Mouse (Mus musculus) spleen, adult 2 months (tissue): Measurements from ENCODE around the gene Gp9. TPM values are rescaled to one million over a fixed set of nuclear protein-coding genes. Genes with fewer than 3 reads are reported as not detected.
A peak's percentile ranks its signal among the peaks of the same experiment; 100 is the strongest.

Experiments used
- DNase-seq, 2 experiments: peaks; one replicate each; pipeline versions ENCODE4 v3.0.0 to v3.0.0-alpha.2; 2012 to 2021; ENCODE audit warnings: low spot score in 2 of 2, low read depth in 1 of 2
- H3K27ac ChIP-seq: fragments of 200-500 bp; 2 replicates; pipeline ENCODE4 v1.5.1; 2012; ENCODE audit warnings: low read length, inconsistent platforms; ENCODE audit not compliant: insufficient read depth
- H3K27me3 ChIP-seq: fragments of 200-500 bp; 2 replicates; pipeline ENCODE4 v1.6.1; 2012; ENCODE audit warnings: mild to moderate bottlenecking, moderate library complexity, low read length, inconsistent platforms; ENCODE audit not compliant: control insufficient read depth, insufficient read depth
- H3K36me3 ChIP-seq: fragments of 200-500 bp; 2 replicates; pipeline ENCODE4 v1.6.1; 2012; ENCODE audit warnings: mild to moderate bottlenecking, low read length, inconsistent platforms; ENCODE audit not compliant: control insufficient read depth, insufficient read depth
- H3K4me1 ChIP-seq: fragments of 200-500 bp; 2 replicates; pipeline ENCODE4 v1.6.1; 2011; ENCODE audit warnings: inconsistent platforms; ENCODE audit not compliant: control insufficient read depth, insufficient read depth, insufficient read length
- H3K4me3 ChIP-seq: fragments of 200-500 bp; 2 replicates; pipeline ENCODE4 v1.5.1; 2011; ENCODE audit warnings: mild to moderate bottlenecking, inconsistent platforms; ENCODE audit not compliant: insufficient read depth, insufficient read length; ENCODE audit errors: extremely low read depth
- CTCF ChIP-seq: fragments of 200-500 bp; IDR thresholded peaks from 2 replicates; pipeline ENCODE4 v1.5.1; 2011; ENCODE audit warnings: mild to moderate bottlenecking, inconsistent platforms; ENCODE audit not compliant: insufficient read depth, insufficient read length, insufficient replicate concordance; ENCODE audit errors: extremely low read depth
- POLR2A ChIP-seq: fragments of 200-500 bp; IDR thresholded peaks from 2 replicates; pipeline ENCODE4 v1.6.1; 2011; ENCODE audit warnings: low read depth, low read length, inconsistent platforms
- WGBS: fragments of 180-500 bp; shearing (Covaris S2); methylation state at CpG from one replicate; pipeline ENCODE4 v1.1.7; 2018; 5-methylcytosine and 5-hydroxymethylcytosine counted together
- polyA plus RNA-seq: library from polyadenylated mRNA; depleted of rRNA; stranded (reverse); fragments of >200 nt; gene quantifications from 2 replicates; pipeline ENCODE4 v1.2.3, GENCODE M21; 2012

Gp9 gene
- polyA plus RNA-seq, 1 experiment, result 70.5 TPM

DNA sequence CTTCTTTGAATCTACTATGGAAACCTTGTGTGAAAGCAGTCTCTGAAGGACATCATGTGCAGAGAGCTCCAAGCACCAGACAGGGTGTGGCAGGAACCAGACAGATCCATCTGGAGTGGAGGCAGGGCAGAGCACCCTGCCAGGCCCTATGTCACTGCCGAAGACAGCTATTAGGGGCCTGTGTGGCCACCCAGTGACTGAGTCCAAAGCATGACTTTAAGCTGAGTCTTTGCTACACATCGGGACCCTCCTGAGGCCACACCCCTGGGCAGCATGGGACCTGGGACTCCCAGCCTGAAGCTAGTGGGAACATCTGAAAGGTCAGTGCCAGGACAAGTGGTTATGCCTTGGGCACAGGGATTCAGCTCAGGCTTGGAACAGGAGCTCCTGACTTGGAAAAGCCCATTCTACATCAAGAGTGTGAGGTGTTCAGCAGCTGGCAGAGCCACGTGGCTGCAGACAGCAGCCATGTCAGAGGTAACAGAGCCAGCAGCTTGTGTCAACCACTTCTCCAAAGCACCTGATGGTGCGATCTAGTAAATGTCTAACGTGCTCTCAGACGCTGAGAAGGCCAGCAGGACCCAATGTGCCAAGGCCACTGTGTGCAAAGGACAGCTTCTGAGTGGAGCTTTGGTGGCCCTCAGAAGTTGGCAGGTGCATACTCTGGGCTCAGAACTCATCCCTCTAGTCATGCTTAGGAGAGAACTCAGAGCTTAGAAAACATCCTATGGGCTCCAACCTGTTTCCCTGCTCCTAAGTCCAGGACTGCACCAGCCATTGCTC is 9.4 kb downstream of the Gp9 start:
- H3K27ac ChIP-seq, result no peak overlapping the region
- DNase-seq, result no peak
- peaks cover 9% of the 10 kb centered on the region for H3K36me3 ChIP-seq
- H3K4me1 ChIP-seq, result peaks cover 14% of the 10 kb centered on the region
- WGBS, result 80% methylated on average over 6 of the region's 6 CpGs
- H3K27me3 ChIP-seq, result no peaks in the 10 kb centered on the region
- no peak for TF ChIP-seq POLR2A
- TF ChIP-seq CTCF, result no peak
- H3K4me3 ChIP-seq, result no peak overlapping the region

DNA sequence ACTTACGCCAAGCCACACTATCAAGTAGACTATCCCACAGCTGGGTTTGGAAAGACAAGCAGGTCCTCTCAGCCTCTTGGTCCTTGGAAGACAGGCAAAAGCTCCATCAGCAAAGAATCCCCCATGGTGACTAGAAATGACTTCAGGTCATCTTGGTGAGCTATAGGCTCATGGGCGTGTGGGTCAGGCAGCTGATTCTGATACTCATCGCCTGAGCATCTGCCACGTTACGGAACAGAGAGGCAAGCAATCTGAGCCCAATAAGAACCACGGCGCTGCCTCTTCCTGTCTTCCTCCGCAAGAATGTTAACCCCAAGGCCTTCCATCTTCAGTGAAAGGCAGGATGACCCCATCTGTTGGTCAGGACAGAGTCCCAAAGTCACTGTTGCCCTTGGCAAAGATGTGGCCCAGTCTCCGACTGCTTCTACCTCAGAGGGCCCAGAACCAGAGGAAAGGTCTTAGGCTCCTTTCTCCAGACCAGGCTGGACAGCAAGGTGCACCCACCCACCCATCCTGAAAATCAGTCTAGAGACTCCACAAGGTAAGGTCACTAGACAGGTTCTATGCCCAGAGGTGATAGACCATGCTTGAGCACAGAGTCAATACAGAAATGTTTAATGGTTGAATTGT is 10.5 kb downstream of the Gp9 start:
- no peaks in the 10 kb centered on the region for H3K27me3 ChIP-seq
- DNase-seq, result no peak
- H3K4me1 ChIP-seq, result peaks cover 14% of the 10 kb centered on the region
- peaks cover 13% of the 10 kb centered on the region for H3K36me3 ChIP-seq
- WGBS, result 92% methylated on average over 9 of the region's 9 CpGs
- no peak overlapping the region for H3K27ac ChIP-seq
- no peak overlapping the region for H3K4me3 ChIP-seq
- TF ChIP-seq POLR2A (no peak), CTCF (no peak)

DNA sequence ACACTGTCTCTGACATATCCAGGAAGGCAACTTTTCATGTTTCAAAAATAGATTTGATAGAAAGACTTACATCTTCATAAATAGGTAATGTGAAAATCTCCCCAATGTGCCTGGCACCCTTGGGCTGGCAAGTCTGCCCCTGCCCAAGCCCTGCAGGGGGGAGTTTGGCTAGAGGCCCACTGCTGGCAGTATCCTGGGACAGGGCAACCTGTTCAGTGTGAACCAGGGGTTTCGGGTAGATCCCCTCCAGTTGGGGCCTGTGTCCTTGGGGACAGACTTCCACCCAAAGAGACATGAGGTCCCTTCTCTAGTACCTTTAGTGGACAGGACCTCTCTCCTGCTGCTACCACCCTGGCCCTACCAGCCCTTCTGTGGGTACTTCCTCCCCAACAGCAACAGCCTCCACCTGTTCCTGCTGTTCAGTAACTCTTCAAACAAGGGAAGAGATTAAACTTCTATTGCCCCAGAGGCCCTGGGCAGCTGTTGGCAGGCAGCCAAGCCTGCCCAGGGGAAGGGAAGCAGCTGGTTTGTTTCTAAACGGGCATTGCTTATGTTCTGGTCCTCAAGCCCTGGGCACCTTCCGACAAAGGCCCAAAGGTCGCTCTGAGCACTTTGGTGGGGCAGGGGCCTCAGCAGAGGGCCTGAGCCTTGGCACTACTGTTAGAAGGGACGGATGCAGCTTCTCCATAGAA is 11.2 kb downstream of the Gp9 start:
- 16% methylated on average over 5 of the region's 5 CpGs for WGBS
- DNase-seq, result no peak
- Histone ChIP-seq H3K27me3 (no peaks in the 10 kb centered on the region), H3K4me3 (no peak overlapping the region), H3K27ac (peak overlapping the region; percentile 21; the same call in 1 of the 2 replicates), H3K4me1 (peaks cover 14% of the 10 kb centered on the region), H3K36me3 (peaks cover 13% of the 10 kb centered on the region)
- TF ChIP-seq CTCF (no peak), POLR2A (no peak)

DNA sequence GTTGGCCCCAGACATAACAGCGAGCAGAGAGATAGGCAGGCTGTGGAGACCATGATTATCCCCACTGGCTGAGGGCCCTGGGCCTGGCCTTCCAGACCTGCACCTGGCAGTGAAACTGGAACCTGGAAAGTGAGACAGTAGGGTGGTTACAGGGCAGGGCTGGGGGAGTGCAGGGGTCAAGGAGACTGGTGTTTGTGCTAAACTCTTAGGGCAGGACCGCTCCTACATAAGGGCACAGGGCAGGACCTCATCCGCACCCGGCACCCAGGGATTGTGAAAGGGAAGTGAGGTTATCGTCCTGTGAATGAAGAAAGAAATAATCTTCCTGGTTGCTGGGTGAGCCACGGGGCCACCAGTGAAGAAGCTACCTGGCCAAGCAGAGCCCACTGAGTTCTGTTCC is 11.9 kb downstream of the Gp9 start:
- no peak for DNase-seq
- H3K27me3 ChIP-seq, result no peaks in the 10 kb centered on the region
- WGBS, result 69% methylated on average over 6 of the region's 6 CpGs
- peaks cover 14% of the 10 kb centered on the region for H3K4me1 ChIP-seq
- TF ChIP-seq CTCF (no peak), POLR2A (no peak)
- peaks cover 15% of the 10 kb centered on the region for H3K36me3 ChIP-seq
- peak overlapping the region; percentile 21; the same call in 1 of the 2 replicates for H3K27ac ChIP-seq
- no peak overlapping the region for H3K4me3 ChIP-seq

DNA sequence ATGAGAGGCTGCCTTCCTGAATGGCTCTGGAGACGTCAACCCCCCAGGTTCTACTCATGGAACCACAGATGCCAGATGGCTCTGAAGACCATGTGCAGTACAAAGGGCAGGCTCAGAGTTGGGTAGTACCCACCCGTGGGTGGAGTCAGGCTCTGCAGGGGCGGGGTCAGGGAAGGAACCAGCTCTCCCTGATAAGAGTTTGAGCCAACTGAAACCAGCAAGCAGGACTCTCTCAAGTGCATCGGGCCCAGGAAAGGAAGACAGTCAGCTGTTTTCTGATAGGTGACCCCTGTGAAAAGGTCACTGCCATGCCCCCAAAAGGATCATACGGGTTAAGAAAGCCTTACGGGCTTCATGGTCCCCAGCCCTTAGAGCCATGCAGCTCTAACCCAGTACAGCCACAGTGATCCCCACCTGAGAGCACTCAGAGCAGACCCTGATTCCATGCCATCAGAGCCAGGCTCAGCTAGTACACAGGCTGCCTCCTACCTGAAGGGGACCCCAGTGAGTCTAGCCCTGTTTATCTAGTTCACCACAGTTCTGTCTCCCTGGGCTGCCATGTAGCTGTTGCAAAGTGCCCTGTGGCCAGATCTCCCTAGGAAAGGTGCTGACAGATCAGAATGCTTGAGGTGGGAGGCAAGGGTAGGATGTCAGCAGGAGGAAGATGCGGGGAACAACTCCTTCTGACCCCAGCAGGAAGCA is 13.1 kb downstream of the Gp9 start:
- H3K27ac ChIP-seq, result peak overlapping the region; percentile 22
- no peak for TF ChIP-seq CTCF
- no peak for TF ChIP-seq POLR2A
- H3K4me1 ChIP-seq, result peaks cover 14% of the 10 kb centered on the region
- WGBS, result 37% methylated on average over 7 of the region's 7 CpGs
- no peak overlapping the region for H3K4me3 ChIP-seq
- H3K27me3 ChIP-seq, result no peaks in the 10 kb centered on the region
- H3K36me3 ChIP-seq, result peaks cover 15% of the 10 kb centered on the region
- no peak for DNase-seq

DNA sequence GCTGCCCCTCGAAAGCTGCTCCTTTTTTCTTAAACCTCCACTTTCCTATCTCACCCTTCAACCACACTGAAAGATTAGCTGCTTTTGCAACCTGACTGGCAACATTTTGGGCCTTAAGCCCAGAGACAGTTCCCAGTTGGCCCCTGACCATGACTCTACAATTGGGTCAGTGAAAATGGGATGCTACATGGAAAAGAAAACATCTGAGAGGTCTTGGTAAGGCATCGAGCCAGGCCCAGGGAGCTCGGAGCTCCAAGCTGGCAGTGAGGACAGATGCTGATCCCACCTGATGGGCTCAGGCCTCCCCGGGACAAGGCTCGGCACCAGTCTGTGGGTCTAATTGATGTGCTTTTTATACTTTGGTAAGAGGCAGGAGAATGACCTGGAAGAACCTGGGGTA is 14.0 kb downstream of the Gp9 start:
- WGBS, result 95% methylated on average over 5 of the region's 5 CpGs
- H3K36me3 ChIP-seq, result peaks cover 15% of the 10 kb centered on the region
- no peaks in the 10 kb centered on the region for H3K27me3 ChIP-seq
- peaks cover 14% of the 10 kb centered on the region for H3K4me1 ChIP-seq
- DNase-seq, result no peak
- no peak overlapping the region for H3K27ac ChIP-seq
- TF ChIP-seq POLR2A (no peak), CTCF (no peak)
- no peak overlapping the region for H3K4me3 ChIP-seq
